Mouse (Mus musculus) neural tube, embryonic 13.5 days (tissue): ENCODE measurements around the gene Grin3b. TPM values are rescaled to one million over a fixed set of nuclear protein-coding genes. Genes with fewer than 3 reads are reported as not detected.
"Not testable (repeated sequence)": the region's sequence is repeated elsewhere in the genome, so short reads cannot be mapped to it uniquely, and the experiment has no call there.

Source experiments
- ATAC-seq: fragments of 200-750 bp; cut with Nextera tagmentation; 2 replicates; pipeline ENCODE4 v1.8.0; 2017; ENCODE audit warnings: low read depth, mild to moderate bottlenecking, moderate TSS enrichment, moderate library complexity
- H3K27ac ChIP-seq: fragments of 300-500 bp; sonication (generic); replicated peaks from 2 replicates; pipeline ENCODE4 v1.5.1; 2015; ENCODE audit warnings: moderate library complexity, mild to moderate bottlenecking, inconsistent platforms
- H3K27me3 ChIP-seq: fragments of 300-500 bp; sonication (generic); 2 replicates; pipeline ENCODE4 v1.6.1; 2015; ENCODE audit warnings: mild to moderate bottlenecking, inconsistent platforms
- H3K36me3 ChIP-seq: fragments of 300-500 bp; sonication (generic); 2 replicates; pipeline ENCODE4 v1.6.1; 2015; ENCODE audit warnings: mild to moderate bottlenecking, inconsistent platforms
- H3K4me1 ChIP-seq: fragments of 300-500 bp; sonication (generic); replicated peaks from 2 replicates; pipeline ENCODE4 v1.6.1; 2015; ENCODE audit warnings: inconsistent platforms
- H3K4me2 ChIP-seq: fragments of 300-500 bp; sonication (generic); 2 replicates; pipeline ENCODE4 v1.6.1; 2015; ENCODE audit warnings: inconsistent platforms, mild to moderate bottlenecking, moderate library complexity
- H3K4me3 ChIP-seq: fragments of 300-500 bp; sonication (generic); 2 replicates; pipeline ENCODE4 v1.5.1; 2015; ENCODE audit warnings: mild to moderate bottlenecking, inconsistent platforms
- H3K9ac ChIP-seq: fragments of 300-500 bp; sonication (generic); 2 replicates; pipeline ENCODE4 v1.6.1; 2015; ENCODE audit warnings: moderate library complexity, mild to moderate bottlenecking, inconsistent platforms
- H3K9me3 ChIP-seq: fragments of 300-500 bp; sonication (generic); 2 replicates; pipeline ENCODE4 v1.6.1; 2016; ENCODE audit warnings: inconsistent platforms
- WGBS: fragments of 180-500 bp; shearing (Covaris S2); methylation state at CpG from one replicate; pipeline ENCODE4 v1.1.7; 2015; 5-methylcytosine and 5-hydroxymethylcytosine counted together
- polyA plus RNA-seq: library from polyadenylated mRNA; unstranded; fragments of >200 nt; fragmentation: Nextera tagmentation; extraction: Ambion mirVana; gene quantifications from 2 replicates; pipeline ENCODE4 v1.2.1, GENCODE M21; 2015

The Grin3b gene
- polyA plus RNA-seq, 1 experiment from 2014 or later = 0.61 TPM

DNA sequence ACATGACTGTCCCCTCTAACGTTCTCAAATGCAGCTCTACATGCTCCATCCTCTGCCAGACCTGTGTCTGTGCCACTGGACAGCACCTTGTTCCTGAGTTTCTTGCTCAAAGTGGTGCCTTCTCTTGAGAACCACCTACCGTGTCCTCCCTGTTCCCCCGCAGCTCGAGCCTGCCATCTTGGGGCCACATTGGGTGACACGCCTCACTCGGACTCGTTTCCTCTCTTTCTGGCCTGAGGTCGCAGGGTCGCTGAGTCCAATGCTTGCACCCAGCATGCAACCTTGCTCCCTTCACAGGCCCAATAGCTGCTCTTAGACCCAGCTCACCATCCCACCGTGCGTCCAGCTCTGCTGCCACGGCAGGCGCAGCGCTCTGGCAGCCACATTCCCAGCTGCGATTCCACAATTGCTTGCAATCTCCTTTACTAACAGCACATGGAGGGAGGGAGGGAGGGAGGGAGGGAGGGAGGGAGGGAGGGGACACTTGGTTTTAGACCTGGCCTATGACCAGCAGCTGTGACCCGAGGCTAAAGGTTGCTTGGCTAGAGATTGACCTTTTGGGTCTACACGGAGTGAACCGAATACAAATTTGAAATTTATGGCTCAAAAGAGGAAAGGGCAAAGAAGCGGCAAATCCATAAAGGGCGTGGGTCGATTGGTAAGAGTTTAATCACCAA, 12.2 kb upstream of the Grin3b start:
- no peaks in the 10 kb centered on the region for H3K27me3 ChIP-seq
- peaks cover 17% of the 10 kb centered on the region for H3K4me1 ChIP-seq
- H3K27ac ChIP-seq = no peak overlapping the region
- H3K9ac ChIP-seq = peak overlapping the region; percentile 47; the same call in 1 of the 2 replicates
- ATAC-seq = no peak
- H3K36me3 ChIP-seq = peaks cover 30% of the 10 kb centered on the region
- peak overlapping the region; percentile 30; the same call in 1 of the 2 replicates for H3K4me2 ChIP-seq
- H3K4me3 ChIP-seq = no peak overlapping the region
- 3% methylated on average over 21 of the region's 21 CpGs for WGBS
- H3K9me3 ChIP-seq = no peaks in the 10 kb centered on the region

DNA sequence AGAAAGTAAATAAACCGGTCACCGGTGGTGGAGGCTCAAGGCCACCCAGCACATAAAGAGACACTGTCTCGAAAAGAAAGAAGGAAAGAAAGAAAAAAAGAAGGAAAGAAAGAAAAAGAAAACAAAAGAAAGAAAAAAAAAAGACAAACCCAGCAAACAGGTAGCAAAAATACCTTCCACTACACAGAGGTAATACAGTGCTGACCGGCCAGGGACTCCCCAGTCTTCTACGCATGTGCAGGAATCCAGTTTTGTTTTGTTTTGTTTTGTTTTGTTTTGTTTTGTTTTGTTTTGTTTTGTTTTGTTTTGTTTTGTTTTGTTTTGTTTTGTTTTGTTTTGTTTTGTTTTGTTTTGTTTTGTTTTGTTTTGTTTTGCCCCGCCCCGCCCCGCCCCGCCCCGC, 11.1 kb upstream of the Grin3b start:
- Histone ChIP-seq H3K36me3 (peaks cover 33% of the 10 kb centered on the region), H3K4me1 (peaks cover 17% of the 10 kb centered on the region), H3K4me2 (peak overlapping the region; percentile 92)
- WGBS = 34% methylated on average over 10 of the region's 10 CpGs
- H3K9me3 ChIP-seq, H3K27ac ChIP-seq, H3K27me3 ChIP-seq, H3K4me3 ChIP-seq, H3K9ac ChIP-seq: not testable (repeated sequence)
- ATAC-seq = 0 out of 2 replicates have a peak, but pooled peaks have one; percentile 45

DNA sequence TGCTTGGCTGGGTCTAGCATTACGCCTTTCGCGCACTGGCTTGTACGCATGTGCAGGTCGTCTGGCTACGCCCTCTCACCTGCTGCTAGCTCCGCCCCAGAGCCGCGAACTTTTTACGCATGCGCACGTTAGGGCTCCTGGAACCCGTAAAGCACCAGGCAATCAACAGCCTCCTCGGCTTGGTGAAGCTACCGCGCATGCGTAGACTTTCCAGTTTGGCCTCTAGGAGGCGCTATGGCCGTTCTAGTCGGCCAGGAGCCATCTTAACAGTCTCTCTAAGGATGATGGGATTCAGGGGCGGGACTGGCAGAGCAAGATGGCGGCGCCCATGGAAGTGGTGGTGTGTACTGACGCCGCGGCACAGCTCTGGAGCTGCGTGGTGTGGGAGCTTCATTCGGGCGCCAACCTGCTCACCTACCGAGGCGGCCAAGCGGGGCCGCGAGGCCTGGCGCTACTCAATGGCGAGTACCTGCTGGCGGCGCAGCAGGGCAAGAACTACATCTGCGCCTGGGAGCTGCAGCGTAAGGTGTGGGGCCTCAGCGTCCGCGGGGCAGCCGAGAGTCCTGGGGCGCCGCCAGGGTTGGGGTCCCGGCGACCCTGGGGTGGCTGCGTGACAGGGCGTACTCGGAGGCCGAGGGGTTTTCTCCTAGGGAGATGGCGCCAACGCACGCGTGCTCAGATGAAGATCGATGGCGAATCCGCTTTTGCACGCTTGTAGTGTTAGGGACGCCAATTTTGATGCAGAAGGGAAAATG, 10.5 kb upstream of the Grin3b start, which contains the start of gene Wdr18:
Gene Wdr18 (plus strand): TSS at position 306 of the 755 bp plus-strand sequence.
- Histone ChIP-seq H3K4me2 (peak within 1 kb of the TSS; percentile 92), H3K27ac (peak within 1 kb of the TSS; percentile 76), H3K4me1 (peaks cover 17% of the 10 kb centered on the region), H3K4me3 (peak within 1 kb of the TSS; percentile 96), H3K36me3 (peaks cover 39% of the 10 kb centered on the region), H3K9ac (peak within 1 kb of the TSS; percentile 85), H3K9me3 (no peaks in the 10 kb centered on the region), H3K27me3 (no peaks in the 10 kb centered on the region)
- under 1% methylated on average over 61 of the region's 61 CpGs for WGBS
- ATAC-seq = peak; percentile 98

DNA sequence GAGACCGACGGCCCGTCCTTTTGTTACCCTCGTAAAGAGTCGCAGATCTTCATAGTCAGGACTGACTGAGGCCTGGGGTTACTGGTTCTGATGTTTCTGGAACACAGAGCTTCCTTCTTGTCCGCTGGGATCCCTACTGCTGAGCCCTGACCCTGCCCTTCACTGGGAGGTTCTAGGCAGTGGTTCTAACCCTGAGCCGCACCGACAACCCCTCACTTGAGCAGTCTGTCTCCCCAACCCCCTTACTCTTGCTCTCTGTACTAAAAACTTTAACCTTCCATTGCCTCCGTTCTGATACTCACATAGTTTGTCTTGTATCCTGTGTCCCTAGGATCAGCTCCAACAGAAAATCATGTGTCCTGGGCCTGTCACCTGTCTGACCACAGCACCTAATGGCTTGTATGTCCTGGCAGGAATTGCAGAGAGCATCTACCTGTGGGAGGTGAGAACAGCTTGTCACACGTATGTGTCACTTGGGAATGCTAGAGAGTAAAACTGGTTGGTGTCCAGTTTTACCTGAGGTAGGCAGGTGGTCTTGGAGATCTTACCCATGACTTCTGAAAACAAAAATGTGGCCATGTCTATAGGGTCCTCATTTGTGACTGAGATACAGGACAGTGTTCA, 9.7 kb upstream of the Grin3b start:
- Histone ChIP-seq H3K4me3 (peak overlapping the region; percentile 96), H3K4me2 (peak overlapping the region; percentile 92), H3K4me1 (peaks cover 17% of the 10 kb centered on the region), H3K36me3 (peaks cover 46% of the 10 kb centered on the region), H3K9me3 (no peaks in the 10 kb centered on the region), H3K27ac (0 out of 2 replicates have a peak overlapping the region, but pooled peaks have one; percentile 76), H3K27me3 (no peaks in the 10 kb centered on the region), H3K9ac (peak overlapping the region; percentile 85)
- no peak for ATAC-seq
- WGBS = 15% methylated on average over 10 of the region's 10 CpGs

DNA sequence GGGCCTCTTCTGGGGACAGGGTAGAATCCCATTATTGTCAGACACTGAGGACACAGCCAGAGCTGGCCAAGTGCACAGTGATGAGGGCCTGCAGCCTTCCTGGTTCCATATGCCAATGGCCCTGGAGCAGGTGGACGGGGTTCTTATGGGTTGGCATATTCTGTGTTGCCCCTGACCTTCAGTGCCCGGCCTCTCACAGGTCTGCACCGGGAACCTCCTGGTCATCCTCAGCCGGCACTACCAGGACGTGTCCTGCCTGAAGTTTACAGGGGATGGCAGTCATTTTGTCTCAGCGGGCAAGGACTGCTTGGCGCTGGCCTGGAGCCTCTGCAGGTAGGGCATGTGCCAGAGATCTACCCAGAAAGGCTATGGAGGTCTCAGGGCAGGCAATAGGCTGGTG, 5.8 kb upstream of the Grin3b start:
- peaks cover 15% of the 10 kb centered on the region for H3K27me3 ChIP-seq
- 96% methylated on average over 7 of the region's 7 CpGs for WGBS
- H3K27ac ChIP-seq = no peak overlapping the region
- H3K4me1 ChIP-seq = peaks cover 12% of the 10 kb centered on the region
- ATAC-seq = no peak
- H3K4me2 ChIP-seq = no peak overlapping the region
- peaks cover 74% of the 10 kb centered on the region for H3K36me3 ChIP-seq
- no peaks in the 10 kb centered on the region for H3K9me3 ChIP-seq
- H3K4me3 ChIP-seq = no peak overlapping the region
- no peak overlapping the region for H3K9ac ChIP-seq

DNA sequence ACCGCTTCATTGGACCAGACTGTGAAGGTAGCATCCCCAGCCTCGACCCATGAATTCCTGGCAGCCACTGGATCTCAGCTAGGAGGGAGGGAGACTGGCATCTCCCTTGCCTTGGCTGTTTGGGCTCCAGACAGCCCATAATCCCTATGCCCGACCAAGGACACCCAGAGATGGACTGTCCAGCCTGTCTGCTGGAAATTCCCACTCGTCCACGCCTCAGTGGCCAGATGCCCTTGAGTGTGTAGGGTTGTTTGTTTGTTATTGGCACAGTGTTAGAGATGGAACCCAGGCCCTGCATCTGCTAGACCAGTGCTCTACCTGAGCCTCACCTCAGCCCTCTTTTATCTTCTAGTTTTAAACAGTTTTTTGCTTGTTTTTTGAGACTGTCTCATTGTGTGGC, 5.2 kb upstream of the Grin3b start:
- no peak overlapping the region for H3K4me2 ChIP-seq
- WGBS = 86% methylated on average over 4 of the region's 5 CpGs
- no peak overlapping the region for H3K4me3 ChIP-seq
- H3K36me3 ChIP-seq = peaks cover 74% of the 10 kb centered on the region
- peaks cover 21% of the 10 kb centered on the region for H3K27me3 ChIP-seq
- no peaks in the 10 kb centered on the region for H3K9me3 ChIP-seq
- no peak for ATAC-seq
- peaks cover 11% of the 10 kb centered on the region for H3K4me1 ChIP-seq
- no peak overlapping the region for H3K9ac ChIP-seq
- H3K27ac ChIP-seq = no peak overlapping the region

DNA sequence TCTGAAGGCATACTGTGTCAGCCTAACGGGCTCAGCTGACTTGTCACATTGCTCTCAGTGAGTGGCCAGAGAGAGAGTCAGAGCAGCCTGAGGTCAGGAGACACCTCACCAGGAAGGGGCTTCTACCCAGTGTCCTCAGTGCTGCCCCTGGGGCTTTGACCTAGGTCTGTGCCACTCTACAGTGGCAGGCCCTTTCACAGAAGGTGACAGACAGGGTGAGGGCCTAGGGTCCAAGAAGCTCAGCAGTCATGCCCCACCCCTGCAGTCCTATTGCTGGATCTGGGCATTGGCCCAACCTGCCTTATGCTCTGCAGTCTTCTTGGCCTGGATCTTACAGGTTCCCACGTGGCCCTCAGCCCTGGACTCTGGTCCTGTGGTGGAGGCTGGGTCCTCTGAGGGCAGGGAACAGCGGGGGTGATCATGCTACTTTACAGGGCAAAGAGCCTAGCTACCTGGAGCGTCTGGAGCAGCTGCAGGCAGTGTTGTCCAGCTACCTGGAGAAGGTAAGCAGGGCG, 3.6 kb upstream of the Grin3b start:
- Histone ChIP-seq H3K9me3 (no peaks in the 10 kb centered on the region), H3K4me2 (no peak overlapping the region), H3K9ac (no peak overlapping the region), H3K4me3 (no peak overlapping the region), H3K4me1 (peaks cover 9% of the 10 kb centered on the region), H3K36me3 (peaks cover 66% of the 10 kb centered on the region), H3K27ac (no peak overlapping the region), H3K27me3 (peaks cover 38% of the 10 kb centered on the region)
- no peak for ATAC-seq
- WGBS = 95% methylated on average over 5 of the region's 5 CpGs

DNA sequence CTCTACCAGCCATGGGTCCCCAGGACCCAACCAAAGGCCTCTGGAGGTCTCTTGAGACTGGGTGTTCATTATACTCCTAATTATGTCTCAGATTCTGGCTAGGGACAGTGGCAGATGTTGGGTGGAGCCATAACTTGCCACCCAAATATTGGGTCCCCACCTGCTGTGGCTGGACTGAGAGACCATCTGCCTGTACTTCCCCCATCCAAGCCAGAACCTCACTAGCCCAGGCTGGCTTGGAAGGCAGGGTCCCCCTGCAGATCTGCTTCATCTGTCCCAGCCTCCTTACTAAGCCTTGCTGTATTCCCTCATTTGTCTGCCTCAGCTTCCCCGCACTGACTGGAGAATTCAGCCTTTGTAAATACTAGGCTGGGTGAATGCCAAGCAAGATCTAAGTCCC, 2.3 kb upstream of the Grin3b start:
- Histone ChIP-seq H3K4me3 (no peak overlapping the region), H3K36me3 (peaks cover 54% of the 10 kb centered on the region), H3K4me1 (peaks cover 9% of the 10 kb centered on the region), H3K9me3 (no peaks in the 10 kb centered on the region), H3K27ac (no peak overlapping the region), H3K9ac (no peak overlapping the region), H3K4me2 (no peak overlapping the region), H3K27me3 (peaks cover 50% of the 10 kb centered on the region)
- 80% methylated on average over 1 of the region's 1 CpGs for WGBS
- ATAC-seq = no peak

DNA sequence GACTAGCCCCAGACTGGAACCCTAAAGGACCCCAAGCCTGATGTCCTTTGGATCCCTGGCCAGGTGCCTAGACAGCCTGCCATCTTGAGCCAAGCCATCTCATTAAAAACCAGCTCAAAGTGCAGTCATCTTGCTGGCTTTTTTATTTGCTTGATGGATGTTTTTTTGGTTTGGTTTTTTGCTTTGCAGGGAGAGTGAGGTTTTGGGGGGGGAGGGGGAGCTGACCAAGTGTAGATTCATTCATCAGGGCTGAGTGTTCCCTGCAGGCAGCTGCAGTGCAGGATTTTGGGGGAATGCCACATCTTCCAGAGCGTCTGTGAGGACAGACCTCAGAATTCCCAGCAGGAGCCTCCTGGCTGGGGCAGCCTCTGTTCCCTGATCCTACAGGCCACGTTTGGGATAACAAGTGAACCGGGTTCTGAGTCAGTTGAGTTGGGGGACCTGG, 1.4 kb upstream of the Grin3b start:
- Histone ChIP-seq H3K9ac (no peak overlapping the region), H3K4me1 (peaks cover 9% of the 10 kb centered on the region), H3K36me3 (peaks cover 50% of the 10 kb centered on the region), H3K27me3 (peaks cover 53% of the 10 kb centered on the region), H3K27ac (no peak overlapping the region), H3K4me3 (no peak overlapping the region), H3K4me2 (no peak overlapping the region), H3K9me3 (no peaks in the 10 kb centered on the region)
- 20% methylated on average over 3 of the region's 3 CpGs for WGBS
- no peak for ATAC-seq

DNA sequence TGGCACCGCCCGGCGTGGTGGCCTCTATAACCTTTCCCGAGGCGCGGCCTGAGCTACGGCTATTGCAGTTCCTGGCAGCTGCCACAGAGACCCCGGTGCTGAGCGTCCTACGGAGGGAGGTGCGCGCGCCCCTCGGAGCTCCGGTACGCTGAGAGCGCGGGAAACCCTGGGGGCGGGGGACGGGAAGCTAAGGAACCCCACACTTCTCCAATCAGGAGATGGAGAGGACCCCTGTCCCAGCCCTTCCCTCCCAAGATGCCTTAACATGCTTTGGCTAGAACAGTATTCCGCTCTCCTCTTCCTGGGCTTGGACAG, 625 bp downstream of the Grin3b start:
- H3K9ac ChIP-seq = peak overlapping the region; percentile 58
- H3K4me2 ChIP-seq = peak overlapping the region; percentile 57
- 3% methylated on average over 21 of the region's 21 CpGs for whole genome bisulfite sequencing
- H3K27ac ChIP-seq = no peak overlapping the region
- peaks cover 9% of the 10 kb centered on the region for H3K4me1 ChIP-seq
- H3K9me3 ChIP-seq = no peaks in the 10 kb centered on the region
- peaks cover 53% of the 10 kb centered on the region for H3K27me3 ChIP-seq
- peak overlapping the region; percentile 31 for H3K4me3 ChIP-seq
- ATAC-seq = no peak
- peaks cover 50% of the 10 kb centered on the region for H3K36me3 ChIP-seq

DNA sequence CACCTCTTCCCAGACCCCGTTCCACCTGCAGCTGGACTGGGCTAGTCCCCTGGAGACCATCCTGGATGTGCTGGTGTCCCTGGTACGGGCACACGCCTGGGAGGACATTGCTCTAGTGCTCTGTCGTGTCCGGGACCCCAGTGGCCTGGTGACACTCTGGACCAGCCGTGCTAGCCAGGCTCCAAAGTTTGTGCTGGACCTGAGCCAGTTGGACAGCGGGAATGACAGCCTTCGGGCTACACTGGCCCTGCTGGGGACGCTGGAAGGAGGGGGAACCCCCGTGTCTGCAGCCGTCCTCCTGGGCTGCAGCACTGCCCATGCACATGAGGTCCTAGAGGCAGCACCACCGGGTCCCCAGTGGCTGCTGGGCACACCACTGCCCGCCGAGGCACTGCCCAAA, 2.3 kb downstream of the Grin3b start:
- no peak overlapping the region for H3K4me3 ChIP-seq
- no peak overlapping the region for H3K4me2 ChIP-seq
- 61% methylated on average over 14 of the region's 14 CpGs for WGBS
- H3K9me3 ChIP-seq = no peaks in the 10 kb centered on the region
- H3K9ac ChIP-seq = no peak overlapping the region
- peaks cover 9% of the 10 kb centered on the region for H3K4me1 ChIP-seq
- no peak for ATAC-seq
- H3K27ac ChIP-seq = no peak overlapping the region
- H3K36me3 ChIP-seq = peaks cover 50% of the 10 kb centered on the region
- H3K27me3 ChIP-seq = peaks cover 53% of the 10 kb centered on the region

DNA sequence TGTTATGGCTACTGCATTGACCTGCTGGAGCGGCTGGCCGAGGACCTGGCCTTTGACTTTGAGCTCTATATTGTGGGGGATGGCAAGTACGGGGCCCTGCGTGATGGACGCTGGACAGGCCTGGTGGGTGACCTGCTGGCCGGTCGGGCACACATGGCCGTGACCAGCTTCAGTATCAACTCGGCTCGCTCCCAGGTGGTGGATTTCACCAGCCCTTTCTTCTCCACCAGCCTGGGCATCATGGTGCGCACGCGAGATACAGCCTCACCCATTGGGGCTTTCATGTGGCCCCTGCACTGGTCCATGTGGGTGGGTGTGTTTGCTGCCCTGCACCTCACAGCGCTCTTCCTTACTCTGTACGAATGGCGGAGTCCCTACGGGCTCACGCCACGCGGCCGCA, 3.6 kb downstream of the Grin3b start:
- Histone ChIP-seq H3K4me2 (no peak overlapping the region), H3K27ac (no peak overlapping the region), H3K27me3 (peaks cover 44% of the 10 kb centered on the region), H3K9me3 (no peaks in the 10 kb centered on the region), H3K9ac (no peak overlapping the region), H3K36me3 (peaks cover 56% of the 10 kb centered on the region), H3K4me1 (peaks cover 9% of the 10 kb centered on the region), H3K4me3 (no peak overlapping the region)
- WGBS = 90% methylated on average over 21 of the region's 21 CpGs
- no peak for ATAC-seq
